Mouse (Mus musculus): Measurements from ENCODE around the gene Phxr2. TPM values are rescaled to one million over a fixed set of nuclear protein-coding genes. Genes with fewer than 3 reads are reported as not detected.

Gene Phxr2
- polyA plus RNA-seq, 1 experiment, result not detected

DNA sequence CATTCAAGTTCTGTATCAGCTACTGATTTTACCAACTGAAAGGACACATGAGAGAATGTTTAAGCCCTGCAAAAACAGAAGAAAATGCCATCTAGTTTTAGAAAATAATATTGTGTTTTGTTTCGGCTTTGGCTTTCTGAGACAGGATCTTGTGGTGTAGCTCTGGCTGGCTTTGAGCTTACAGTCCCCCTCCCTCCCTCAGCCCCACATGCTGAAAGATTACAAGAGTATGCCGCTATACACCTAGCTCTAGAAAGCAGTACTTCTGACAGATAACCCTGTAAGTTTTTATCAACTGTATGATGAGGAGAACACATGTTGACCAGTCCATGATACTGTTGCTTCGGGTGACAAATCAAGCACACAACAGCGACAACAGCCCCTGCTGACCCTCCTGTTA, 6.7 kb downstream of the Phxr2 start:
- no peaks in the 10 kb centered on the region for H3K36me3 ChIP-seq (ENCODE audit: control insufficient read depth, insufficient read depth, low read length)
- H3K27me3 ChIP-seq (ENCODE audit: control insufficient read depth, insufficient read depth, low read length), result no peaks in the 10 kb centered on the region
- no peak overlapping the region for H3K27ac ChIP-seq (ENCODE audit: insufficient read depth, low read depth, low read length)
- peaks cover 29% of the 10 kb centered on the region for H3K4me1 ChIP-seq (ENCODE audit: control insufficient read depth, insufficient read depth, insufficient read length, low read length)
- TF ChIP-seq POLR2A (IDR thresholded peaks at IDR 0.05; ENCODE audit: low read depth, low read length) (no peak), CTCF (IDR thresholded peaks at IDR 0.05; ENCODE audit: extremely low read depth, insufficient read length, insufficient replicate concordance, low read depth, low read length) (no peak)
- WGBS, result 86% methylated on average over 4 of the region's 4 CpGs
- no peak overlapping the region for H3K4me3 ChIP-seq (ENCODE audit: low read depth, low read length)

GRCm38 (mm10) chr10:99118697-99119096, 7.4 kb downstream of the Phxr2 start:
- 20% methylated on average over 6 of the region's 6 CpGs for WGBS
- Histone ChIP-seq H3K27me3 (ENCODE audit: control insufficient read depth, insufficient read depth, low read length) (no peaks in the 10 kb centered on the region), H3K36me3 (ENCODE audit: control insufficient read depth, insufficient read depth, low read length) (no peaks in the 10 kb centered on the region), H3K27ac (ENCODE audit: insufficient read depth, low read depth, low read length) (peak overlapping the region; percentile 81), H3K4me1 (ENCODE audit: control insufficient read depth, insufficient read depth, insufficient read length, low read length) (peaks cover 28% of the 10 kb centered on the region), H3K4me3 (ENCODE audit: low read depth, low read length) (no peak overlapping the region)
- no peak for TF ChIP-seq POLR2A (IDR thresholded peaks at IDR 0.05; ENCODE audit: low read depth, low read length)
- TF ChIP-seq CTCF (IDR thresholded peaks at IDR 0.05; ENCODE audit: extremely low read depth, insufficient read length, insufficient replicate concordance, low read depth, low read length), result no peak

DNA sequence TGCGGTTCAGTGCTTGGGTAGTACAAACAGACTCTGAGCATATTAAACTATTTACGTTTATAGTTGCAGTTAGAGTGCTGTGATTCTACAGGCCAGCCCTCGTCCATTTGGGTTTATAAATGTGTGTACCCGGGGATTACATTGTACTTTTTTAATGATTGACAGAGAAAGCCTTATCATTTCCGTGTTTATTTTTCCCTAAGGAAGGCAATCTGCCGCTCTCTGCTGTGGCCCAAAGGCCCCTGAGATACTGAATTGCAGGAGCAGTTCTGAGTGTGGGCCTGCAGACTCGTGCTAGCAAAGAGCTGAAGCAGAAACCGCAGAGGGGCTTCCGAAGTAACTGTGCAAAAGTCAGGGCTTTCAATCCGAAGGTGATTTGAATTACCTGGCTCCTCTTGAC, 8.2 kb downstream of the Phxr2 start:
- no peak overlapping the region for H3K4me3 ChIP-seq (ENCODE audit: low read depth, low read length)
- TF ChIP-seq POLR2A (IDR thresholded peaks at IDR 0.05; ENCODE audit: low read depth, low read length) (no peak), CTCF (IDR thresholded peaks at IDR 0.05; ENCODE audit: extremely low read depth, insufficient read length, insufficient replicate concordance, low read depth, low read length) (no peak)
- H3K27ac ChIP-seq (ENCODE audit: insufficient read depth, low read depth, low read length), result peak overlapping the region; percentile 81
- peaks cover 31% of the 10 kb centered on the region for H3K4me1 ChIP-seq (ENCODE audit: control insufficient read depth, insufficient read depth, insufficient read length, low read length)
- WGBS, result 21% methylated on average over 10 of the region's 10 CpGs
- H3K36me3 ChIP-seq (ENCODE audit: control insufficient read depth, insufficient read depth, low read length), result no peaks in the 10 kb centered on the region
- no peaks in the 10 kb centered on the region for H3K27me3 ChIP-seq (ENCODE audit: control insufficient read depth, insufficient read depth, low read length)

- 0 out of 2 replicates have a peak overlapping the region, but pooled peaks have one; percentile 15 for H3K4me3 ChIP-seq (ENCODE audit: low read depth, low read length)
- no peaks in the 10 kb centered on the region for H3K36me3 ChIP-seq (ENCODE audit: control insufficient read depth, insufficient read depth, low read length)
- WGBS, result 55% methylated on average over 16 of the region's 16 CpGs
- H3K27ac ChIP-seq (ENCODE audit: insufficient read depth, low read depth, low read length), result peak overlapping the region; percentile 78
- H3K4me1 ChIP-seq (ENCODE audit: control insufficient read depth, insufficient read depth, insufficient read length, low read length), result peaks cover 31% of the 10 kb centered on the region
- no peak for TF ChIP-seq CTCF (IDR thresholded peaks at IDR 0.05; ENCODE audit: extremely low read depth, insufficient read length, insufficient replicate concordance, low read depth, low read length)
- TF ChIP-seq POLR2A (IDR thresholded peaks at IDR 0.05; ENCODE audit: low read depth, low read length), result no peak
- H3K27me3 ChIP-seq (ENCODE audit: control insufficient read depth, insufficient read depth, low read length), result no peaks in the 10 kb centered on the region
Observed at GRCm38 (mm10) chr10:99116650-99117615, 9.2 kb downstream of the Phxr2 start.

- no peaks in the 10 kb centered on the region for H3K27me3 ChIP-seq (ENCODE audit: control insufficient read depth, insufficient read depth, low read length)
- H3K4me1 ChIP-seq (ENCODE audit: control insufficient read depth, insufficient read depth, insufficient read length, low read length), result peaks cover 34% of the 10 kb centered on the region
- H3K4me3 ChIP-seq (ENCODE audit: low read depth, low read length), result no peak overlapping the region
- no peaks in the 10 kb centered on the region for H3K36me3 ChIP-seq (ENCODE audit: control insufficient read depth, insufficient read depth, low read length)
- WGBS, result 53% methylated on average over 8 of the region's 8 CpGs
- peak overlapping the region; percentile 81 for H3K27ac ChIP-seq (ENCODE audit: insufficient read depth, low read depth, low read length)
- TF ChIP-seq POLR2A (IDR thresholded peaks at IDR 0.05; ENCODE audit: low read depth, low read length), result no peak
- no peak for TF ChIP-seq CTCF (IDR thresholded peaks at IDR 0.05; ENCODE audit: extremely low read depth, insufficient read length, insufficient replicate concordance, low read depth, low read length)
Observed at GRCm38 (mm10) chr10:99116237-99116632, 9.9 kb downstream of the Phxr2 start.

DNA sequence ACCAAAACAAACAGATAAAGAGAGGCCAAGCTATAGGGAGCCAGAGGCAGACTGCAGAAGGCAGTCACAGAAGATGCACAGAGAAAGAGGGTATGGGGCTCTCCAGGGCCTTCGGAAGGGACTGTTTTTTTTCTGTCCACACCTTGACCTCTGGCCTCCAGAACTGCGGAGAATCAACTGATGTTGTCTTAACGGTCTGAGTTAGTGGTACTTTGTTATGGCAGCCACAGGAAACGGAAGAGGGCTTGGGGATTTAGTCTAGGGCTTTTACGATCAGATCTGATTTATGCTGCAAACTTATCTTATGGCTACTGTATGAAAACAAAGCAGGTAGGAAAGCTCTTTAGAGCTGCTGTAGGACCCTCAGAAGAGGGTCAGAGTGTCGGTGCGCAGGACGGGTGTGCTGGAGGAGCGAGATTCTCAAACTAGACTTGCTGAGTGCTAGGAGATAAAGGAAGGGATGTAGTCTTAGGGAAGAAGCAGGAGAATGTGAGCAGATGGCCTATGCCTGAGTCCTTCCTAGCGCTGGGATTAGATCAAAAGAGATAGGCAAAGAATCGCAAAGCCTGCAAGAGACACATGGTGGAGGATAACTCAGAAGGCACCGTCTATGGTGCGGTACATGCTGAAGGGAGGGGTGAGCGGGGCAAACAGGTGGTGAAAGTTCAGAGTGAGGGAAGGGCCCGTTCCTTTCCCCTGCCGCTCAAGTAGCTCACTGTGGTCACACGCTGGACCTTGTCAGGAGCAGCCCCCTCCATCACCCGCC, 10.5 kb downstream of the Phxr2 start:
- Histone ChIP-seq H3K4me1 (ENCODE audit: control insufficient read depth, insufficient read depth, insufficient read length, low read length) (peaks cover 39% of the 10 kb centered on the region), H3K4me3 (ENCODE audit: low read depth, low read length) (no peak overlapping the region), H3K27me3 (ENCODE audit: control insufficient read depth, insufficient read depth, low read length) (no peaks in the 10 kb centered on the region), H3K36me3 (ENCODE audit: control insufficient read depth, insufficient read depth, low read length) (no peaks in the 10 kb centered on the region), H3K27ac (ENCODE audit: insufficient read depth, low read depth, low read length) (peak overlapping the region; percentile 81)
- TF ChIP-seq CTCF (IDR thresholded peaks at IDR 0.05; ENCODE audit: extremely low read depth, insufficient read length, insufficient replicate concordance, low read depth, low read length), result no peak
- 35% methylated on average over 18 of the region's 18 CpGs for whole genome bisulfite sequencing

DNA sequence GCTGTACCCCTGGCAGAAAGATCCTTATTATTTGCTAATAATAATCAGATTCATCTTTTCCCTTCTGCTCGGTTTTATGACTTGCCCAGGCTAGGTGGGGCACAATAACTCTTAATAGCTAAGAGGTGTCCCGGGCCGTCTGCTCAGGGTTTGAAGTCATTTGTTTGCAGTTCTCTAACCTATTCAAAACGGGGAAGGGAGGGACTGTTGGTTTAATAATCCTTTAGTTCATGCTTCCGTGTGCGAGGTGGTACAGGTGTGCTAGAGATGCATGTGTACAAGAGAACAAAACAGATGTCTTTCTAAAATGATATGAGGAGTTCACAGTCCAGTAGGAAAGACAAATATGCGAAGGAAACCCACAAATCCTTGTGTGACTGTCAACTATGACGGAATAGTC, 11.8 kb downstream of the Phxr2 start:
- H3K27me3 ChIP-seq (ENCODE audit: control insufficient read depth, insufficient read depth, low read length), result no peaks in the 10 kb centered on the region
- H3K27ac ChIP-seq (ENCODE audit: insufficient read depth, low read depth, low read length), result peak overlapping the region; percentile 97
- no peak overlapping the region for H3K4me3 ChIP-seq (ENCODE audit: low read depth, low read length)
- H3K36me3 ChIP-seq (ENCODE audit: control insufficient read depth, insufficient read depth, low read length), result 0 out of 2 replicates have a peak, but pooled peaks cover 5% of the 10 kb centered on the region
- 30% methylated on average over 8 of the region's 8 CpGs for WGBS
- H3K4me1 ChIP-seq (ENCODE audit: control insufficient read depth, insufficient read depth, insufficient read length, low read length), result peaks cover 40% of the 10 kb centered on the region
- TF ChIP-seq POLR2A (IDR thresholded peaks at IDR 0.05; ENCODE audit: low read depth, low read length), result no peak
- no peak for TF ChIP-seq CTCF (IDR thresholded peaks at IDR 0.05; ENCODE audit: extremely low read depth, insufficient read length, insufficient replicate concordance, low read depth, low read length)
